Mouse (Mus musculus) stomach, embryonic 16.5 days (tissue): ENCODE results near the gene Fndc7. TPM values are rescaled to one million over a fixed set of nuclear protein-coding genes. Genes with fewer than 3 reads are reported as not detected.
A peak's percentile ranks its signal among the peaks of the same experiment; 100 is the strongest.

ENCODE experiments used
- ATAC-seq: fragments of 200-750 bp; cut with Nextera tagmentation; 2 replicates; pipeline ENCODE4 v1.8.0; 2017; ENCODE audit warnings: moderate number of reproducible peaks, moderate TSS enrichment; ENCODE audit not compliant: insufficient read depth, low FRiP score
- H3K27ac ChIP-seq: fragments of 300-500 bp; sonication (generic); 2 replicates; pipeline ENCODE4 v1.5.1; 2014; ENCODE audit warnings: low read length
- H3K27me3 ChIP-seq: fragments of 300-500 bp; sonication (generic); 2 replicates; pipeline ENCODE4 v1.6.1; 2014; ENCODE audit warnings: low read length, control low read depth, mixed read lengths; ENCODE audit not compliant: control insufficient read depth, insufficient read depth
- H3K36me3 ChIP-seq: fragments of 300-500 bp; sonication (generic); 2 replicates; pipeline ENCODE4 v1.6.1; 2014; ENCODE audit warnings: low read length; ENCODE audit not compliant: control insufficient read depth, insufficient read depth
- H3K4me1 ChIP-seq: fragments of 300-500 bp; sonication (generic); 2 replicates; pipeline ENCODE4 v1.6.1; 2014; ENCODE audit warnings: low read length, control low read depth, mixed read lengths; ENCODE audit not compliant: control insufficient read depth, insufficient read depth
- H3K4me2 ChIP-seq: fragments of 300-500 bp; sonication (generic); 2 replicates; pipeline ENCODE4 v1.6.1; 2014; ENCODE audit warnings: low read depth, low read length, mixed read lengths
- H3K4me3 ChIP-seq: fragments of 300-500 bp; sonication (generic); replicated peaks from 2 replicates; pipeline ENCODE4 v1.5.1; 2014; ENCODE audit warnings: mild to moderate bottlenecking, low read length
- H3K9ac ChIP-seq: fragments of 300-500 bp; sonication (generic); 2 replicates; pipeline ENCODE4 v1.6.1; 2014; ENCODE audit warnings: low read length
- H3K9me3 ChIP-seq: fragments of 300-500 bp; sonication (generic); replicated peaks from 2 replicates; pipeline ENCODE4 v1.6.1; 2016; ENCODE audit warnings: low read length, control low read depth; ENCODE audit not compliant: control insufficient read depth
- WGBS: fragments of 180-500 bp; shearing (Covaris S2); extraction: QIAGEN DNeasy Blood & Tissue Kit; methylation state at CpG from one replicate; pipeline ENCODE4 v1.1.7; 2014; 5-methylcytosine and 5-hydroxymethylcytosine counted together
- polyA plus RNA-seq: library from polyadenylated mRNA; unstranded; fragments of >200 nt; fragmentation: Nextera tagmentation; extraction: Ambion mirVana; gene quantifications from 2 replicates; pipeline ENCODE4 v1.2.1, GENCODE M21; 2015

Gene Fndc7
- polyA plus RNA-seq, 1 experiment from 2014 or later: 0.40 TPM

DNA sequence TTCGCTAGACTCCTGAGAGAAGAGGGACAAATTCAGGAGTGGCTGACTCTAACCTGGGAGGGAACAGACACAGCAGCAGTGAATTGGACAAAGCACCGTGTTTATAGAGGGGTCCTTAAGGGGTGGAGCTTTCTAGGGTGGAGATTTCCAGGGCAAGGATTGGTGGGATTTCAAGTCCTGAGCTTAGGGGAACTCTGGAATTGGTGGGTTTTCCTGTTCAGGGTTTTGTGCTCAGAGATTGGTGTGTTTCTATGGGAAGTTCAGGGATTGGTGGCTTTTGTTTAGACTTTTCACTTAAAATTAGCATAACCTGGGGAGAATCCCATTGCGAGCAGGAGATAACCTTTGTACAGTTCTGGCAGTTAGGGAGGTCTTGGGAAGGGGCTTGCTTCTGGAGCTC lies 28.2 kb upstream of the Fndc7 start:
- no peaks in the 10 kb centered on the region for H3K36me3 ChIP-seq
- H3K4me3 ChIP-seq: no peak overlapping the region
- ATAC-seq: no peak
- no peaks in the 10 kb centered on the region for H3K9me3 ChIP-seq
- no peak overlapping the region for H3K9ac ChIP-seq
- H3K4me1 ChIP-seq: no peaks in the 10 kb centered on the region
- H3K27ac ChIP-seq: no peak overlapping the region
- H3K4me2 ChIP-seq: no peak overlapping the region
- WGBS: 54% methylated on average over 3 of the region's 3 CpGs
- H3K27me3 ChIP-seq: no peaks in the 10 kb centered on the region

DNA sequence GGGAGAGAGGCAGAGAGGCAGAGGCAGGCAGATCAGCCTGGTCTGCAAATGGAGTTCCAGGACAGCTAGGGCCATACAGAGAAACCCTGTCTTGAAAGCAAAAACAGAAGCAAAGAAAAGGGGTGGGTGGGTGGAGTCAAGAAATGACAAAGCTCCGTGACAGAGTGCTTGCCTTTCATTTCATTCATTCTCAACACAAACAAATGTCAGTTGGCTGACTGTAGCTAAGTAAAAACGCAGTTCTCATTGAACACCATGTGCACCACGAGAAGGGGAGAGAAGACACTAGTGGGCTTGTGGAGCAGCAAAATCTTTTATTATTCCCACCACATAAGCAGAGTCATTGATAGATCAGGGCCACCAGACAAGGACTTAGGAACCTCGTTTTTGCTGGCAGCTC lies 27.0 kb upstream of the Fndc7 start:
- Histone ChIP-seq H3K27ac (no peak overlapping the region), H3K4me2 (no peak overlapping the region), H3K4me1 (no peaks in the 10 kb centered on the region), H3K4me3 (no peak overlapping the region), H3K9ac (no peak overlapping the region), H3K36me3 (no peaks in the 10 kb centered on the region), H3K9me3 (no peaks in the 10 kb centered on the region), H3K27me3 (no peaks in the 10 kb centered on the region)
- ATAC-seq: no peak
- 23% methylated on average over 4 of the region's 4 CpGs for WGBS

DNA sequence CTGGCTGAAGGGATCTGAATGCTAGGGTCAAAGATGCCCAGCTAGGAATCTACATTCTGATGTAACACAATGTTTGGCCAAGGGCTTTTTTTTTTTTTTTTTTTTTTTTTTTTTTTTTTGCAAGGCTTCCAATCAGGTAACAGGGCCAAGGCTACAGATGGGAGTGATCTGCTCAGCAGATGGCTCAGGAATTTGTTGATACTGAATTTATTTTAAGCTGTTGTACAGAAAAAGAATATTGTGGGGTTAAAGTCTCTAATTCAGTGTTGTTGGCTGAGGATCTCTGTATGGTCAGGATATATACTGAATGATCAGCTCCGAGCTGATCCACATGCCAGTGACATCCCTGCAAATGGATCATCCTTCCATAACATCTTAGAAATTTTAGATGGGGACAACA lies 26.2 kb upstream of the Fndc7 start:
- no peaks in the 10 kb centered on the region for H3K9me3 ChIP-seq
- no peak overlapping the region for H3K4me3 ChIP-seq
- H3K27ac ChIP-seq: no peak overlapping the region
- H3K27me3 ChIP-seq: no peaks in the 10 kb centered on the region
- H3K4me1 ChIP-seq: no peaks in the 10 kb centered on the region
- no peak overlapping the region for H3K4me2 ChIP-seq
- ATAC-seq: no peak
- H3K36me3 ChIP-seq: no peaks in the 10 kb centered on the region
- H3K9ac ChIP-seq: no peak overlapping the region
- 69% methylated on average over 1 of the region's 1 CpGs for WGBS

DNA sequence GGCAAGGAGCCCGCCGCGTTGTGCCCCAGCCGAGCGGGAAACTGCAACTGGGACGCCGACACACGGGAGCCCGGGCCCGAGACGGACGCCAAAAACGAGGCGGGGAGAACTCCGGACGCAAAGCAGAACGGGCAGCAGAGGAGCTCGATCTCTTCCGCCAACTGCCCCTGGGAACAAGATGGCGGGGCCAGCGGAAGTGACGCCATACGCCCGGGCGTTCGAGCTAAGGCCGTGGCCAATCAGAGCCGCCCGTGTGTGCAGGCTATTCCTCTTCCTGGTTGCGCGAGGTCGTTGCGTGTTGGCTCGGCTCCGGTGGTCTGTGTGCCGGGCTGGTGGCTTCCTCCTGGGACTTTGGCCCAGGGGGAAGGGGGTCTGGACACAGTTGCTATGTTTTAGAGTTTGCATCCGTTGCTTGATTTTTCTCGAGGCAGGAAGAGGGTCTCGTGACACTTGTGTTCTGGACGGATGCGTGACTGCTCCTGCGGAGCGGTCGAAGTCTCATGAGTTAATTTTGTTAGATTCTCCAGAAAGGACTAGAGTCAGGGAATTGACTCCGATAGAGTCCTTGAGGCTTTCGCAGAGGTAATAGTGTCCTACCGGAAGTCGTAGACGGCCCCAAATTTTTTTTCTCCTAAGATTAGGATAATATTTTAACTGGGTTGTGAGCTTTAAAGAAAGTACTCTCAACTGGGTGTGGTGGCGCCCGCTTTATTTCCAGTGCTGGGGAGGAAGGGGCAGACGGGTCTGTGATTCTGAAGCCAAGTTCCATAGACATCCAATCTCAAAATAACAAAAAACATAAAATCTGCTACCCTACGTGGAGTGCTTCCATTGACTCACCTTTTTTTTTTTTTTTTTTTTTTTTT lies 22.0 kb upstream of the Fndc7 start, which contains the start of gene Prpf38b:
Prpf38b (minus strand) TSS at position 180 of the 866 bp plus-strand sequence.
- H3K4me3 ChIP-seq: peak within 1 kb of the TSS; percentile 96
- 1% methylated on average over 53 of the region's 53 CpGs for WGBS
- peak; percentile 99 for ATAC-seq
- peak within 1 kb of the TSS; percentile 99 for H3K27ac ChIP-seq
- H3K9ac ChIP-seq: peak within 1 kb of the TSS; percentile 94
- peaks cover 5% of the 10 kb centered on the region; the same call in 1 of the 2 replicates for H3K36me3 ChIP-seq
- H3K27me3 ChIP-seq: no peaks in the 10 kb centered on the region
- peaks cover 7% of the 10 kb centered on the region; the same call in 1 of the 2 replicates for H3K4me1 ChIP-seq
- H3K9me3 ChIP-seq: no peaks in the 10 kb centered on the region
- peak within 1 kb of the TSS; percentile 95 for H3K4me2 ChIP-seq

GRCm38 (mm10) chr3:108911081-108911547 lies 21.3 kb upstream of the Fndc7 start:
- Histone ChIP-seq H3K9me3 (no peaks in the 10 kb centered on the region), H3K4me3 (peak overlapping the region; percentile 96), H3K27me3 (no peaks in the 10 kb centered on the region), H3K4me2 (peak overlapping the region; percentile 95), H3K4me1 (peaks cover 7% of the 10 kb centered on the region; the same call in 1 of the 2 replicates), H3K27ac (peak overlapping the region; percentile 99), H3K36me3 (peaks cover 5% of the 10 kb centered on the region; the same call in 1 of the 2 replicates), H3K9ac (peak overlapping the region; percentile 94)
- under 1% methylated on average over 44 of the region's 44 CpGs for WGBS
- ATAC-seq: peak; percentile 89

- Histone ChIP-seq H3K27ac (peak overlapping the region; percentile 99), H3K4me2 (peak overlapping the region; percentile 95), H3K4me3 (peak overlapping the region; percentile 96), H3K36me3 (peaks cover 7% of the 10 kb centered on the region; the same call in 1 of the 2 replicates), H3K9ac (peak overlapping the region; percentile 94), H3K9me3 (no peaks in the 10 kb centered on the region), H3K27me3 (no peaks in the 10 kb centered on the region), H3K4me1 (peaks cover 7% of the 10 kb centered on the region; the same call in 1 of the 2 replicates)
- WGBS: under 1% methylated on average over 31 of the region's 32 CpGs
- no peak for ATAC-seq
Observed at GRCm38 (mm10) chr3:108910303-108911080, 20.7 kb upstream of the Fndc7 start.

GRCm38 (mm10) chr3:108902934-108903333 lies 13.1 kb upstream of the Fndc7 start:
- ATAC-seq: no peak
- Histone ChIP-seq H3K4me1 (no peaks in the 10 kb centered on the region), H3K27ac (no peak overlapping the region), H3K4me2 (no peak overlapping the region), H3K9me3 (no peaks in the 10 kb centered on the region), H3K9ac (no peak overlapping the region), H3K27me3 (no peaks in the 10 kb centered on the region), H3K4me3 (no peak overlapping the region), H3K36me3 (peaks cover 27% of the 10 kb centered on the region)
- 88% methylated on average over 6 of the region's 6 CpGs for WGBS

- Histone ChIP-seq H3K4me2 (no peak overlapping the region), H3K4me1 (no peaks in the 10 kb centered on the region), H3K4me3 (no peak overlapping the region), H3K27me3 (no peaks in the 10 kb centered on the region), H3K9me3 (no peaks in the 10 kb centered on the region), H3K9ac (no peak overlapping the region), H3K36me3 (peaks cover 24% of the 10 kb centered on the region), H3K27ac (no peak overlapping the region)
- WGBS: 50% methylated on average over 2 of the region's 2 CpGs
- no peak for ATAC-seq
Observed at GRCm38 (mm10) chr3:108902038-108902437, 12.2 kb upstream of the Fndc7 start.

DNA sequence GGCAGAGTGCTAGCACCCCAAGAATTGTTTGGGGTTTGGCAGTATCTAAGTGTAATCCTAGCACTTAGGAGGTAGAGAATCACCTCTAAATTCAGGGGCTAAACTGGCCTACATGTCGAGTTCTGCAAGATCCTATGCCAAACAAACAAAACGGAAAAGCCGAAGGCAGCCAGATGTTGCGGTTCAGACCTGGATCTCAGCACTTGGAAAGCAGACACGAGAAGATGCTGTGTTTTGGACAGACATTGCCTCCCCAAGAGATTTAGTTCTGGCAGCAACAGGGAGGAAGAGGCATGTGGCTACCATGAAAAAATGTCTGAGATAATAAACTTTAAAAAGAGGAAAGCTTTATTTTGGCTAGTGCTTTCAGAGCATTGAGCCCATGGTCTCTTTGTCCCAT lies 10.9 kb upstream of the Fndc7 start:
- peaks cover 20% of the 10 kb centered on the region for H3K36me3 ChIP-seq
- H3K4me3 ChIP-seq: no peak overlapping the region
- H3K9me3 ChIP-seq: no peaks in the 10 kb centered on the region
- 64% methylated on average over 5 of the region's 5 CpGs for WGBS
- no peaks in the 10 kb centered on the region for H3K4me1 ChIP-seq
- no peak for ATAC-seq
- no peak overlapping the region for H3K9ac ChIP-seq
- H3K27ac ChIP-seq: no peak overlapping the region
- no peaks in the 10 kb centered on the region for H3K27me3 ChIP-seq
- no peak overlapping the region for H3K4me2 ChIP-seq
